Mouse (Mus musculus) ES-Bruce4 (cell line): Measurements from ENCODE around the gene Immp2l. TPM values are rescaled to one million over a fixed set of nuclear protein-coding genes. Genes with fewer than 3 reads are reported as not detected.

Source experiments
- H3K27ac ChIP-seq: 2 replicates; pipeline ENCODE4 v1.5.1; 2012; ENCODE audit warnings: low read length, inconsistent platforms; ENCODE audit not compliant: insufficient read depth
- H3K27me3 ChIP-seq: 2 replicates; pipeline ENCODE4 v1.6.1; 2012; ENCODE audit warnings: mild to moderate bottlenecking, low read length, inconsistent platforms; ENCODE audit not compliant: control insufficient read depth, poor library complexity, insufficient read depth, severe bottlenecking
- H3K36me3 ChIP-seq: 2 replicates; pipeline ENCODE4 v1.6.1; 2012; ENCODE audit warnings: inconsistent platforms, mild to moderate bottlenecking, low read length, moderate library complexity; ENCODE audit not compliant: control insufficient read depth, poor library complexity, insufficient read depth, severe bottlenecking
- H3K4me1 ChIP-seq: one replicate; pipeline ENCODE4 v1.8.1; 2011; ENCODE audit warnings: low read length; ENCODE audit not compliant: control insufficient read depth, insufficient read depth
- H3K4me3 ChIP-seq: 2 replicates; pipeline ENCODE4 v1.5.1; 2011; ENCODE audit warnings: low read depth, mild to moderate bottlenecking, low read length
- H3K9ac ChIP-seq: 2 replicates; pipeline ENCODE4 v1.6.1; 2012; ENCODE audit warnings: low read depth, mild to moderate bottlenecking, inconsistent platforms; ENCODE audit not compliant: poor library complexity, severe bottlenecking
- H3K9me3 ChIP-seq: replicated peaks from 2 replicates; pipeline ENCODE4 v1.6.1; 2012; ENCODE audit warnings: mild to moderate bottlenecking, low read length, inconsistent platforms; ENCODE audit not compliant: control insufficient read depth, poor library complexity, insufficient read depth, severe bottlenecking
- CTCF ChIP-seq: IDR thresholded peaks from one replicate; pipeline ENCODE4 v1.8.1; 2011; ENCODE audit warnings: low read depth, low read length
- EP300 ChIP-seq: IDR thresholded peaks from 2 replicates; pipeline ENCODE4 v1.6.1; 2011; ENCODE audit warnings: low read depth, low read length; ENCODE audit not compliant: insufficient read depth
- POLR2A ChIP-seq: IDR thresholded peaks from one replicate; pipeline ENCODE4 v1.8.1; 2011; ENCODE audit warnings: low read length; ENCODE audit not compliant: insufficient read depth
- polyA plus RNA-seq: library from polyadenylated mRNA; stranded (reverse); fragments of >200 nt; gene quantifications from 2 replicates; pipeline ENCODE4 v1.2.4, GENCODE M21; 2011; ENCODE audit warnings: low read depth; ENCODE audit not compliant: missing spikeins, insufficient read depth, insufficient read length

Immp2l gene
- polyA plus RNA-seq, 1 experiment, result 15.5 TPM

DNA sequence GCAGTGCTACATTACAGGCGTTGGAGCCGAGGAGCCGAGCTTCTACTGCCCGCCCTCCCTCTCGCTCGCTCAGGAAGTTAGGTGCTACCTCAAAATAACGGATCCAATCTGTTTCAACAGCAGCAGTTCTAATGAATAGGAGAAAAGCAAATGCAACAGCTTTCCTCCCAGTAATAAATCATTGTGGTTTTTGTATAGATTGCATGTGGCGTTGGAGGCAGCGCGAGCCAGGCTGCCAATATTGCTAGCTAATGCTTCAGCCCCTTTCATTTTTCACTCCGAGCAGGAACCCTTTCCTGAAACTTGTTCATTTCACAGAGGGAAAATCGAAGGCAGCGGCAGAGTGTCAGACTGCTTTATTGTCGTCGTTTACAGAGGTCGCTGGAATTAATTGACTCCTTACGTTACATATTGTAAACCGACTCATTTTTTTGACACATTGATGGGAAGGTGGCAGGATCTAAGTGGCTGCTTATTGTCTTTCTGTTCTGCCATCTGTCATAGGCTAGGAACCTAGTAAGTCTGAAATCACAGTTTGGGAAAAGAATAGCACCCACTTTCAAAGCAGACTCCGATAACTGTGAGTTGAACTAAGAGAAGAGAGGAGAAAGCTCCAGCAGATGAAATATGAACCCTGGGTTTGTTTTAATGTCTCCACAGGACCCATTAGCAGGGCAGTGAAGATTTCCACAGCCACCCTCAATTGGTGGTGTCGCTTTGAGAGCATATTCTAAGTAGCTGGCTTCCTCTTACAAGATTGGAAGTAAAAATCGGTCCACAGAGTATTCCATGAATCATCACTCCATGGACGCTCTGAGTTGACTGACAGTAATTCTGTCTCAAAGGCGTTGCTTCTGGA lies 459.9 kb downstream of the Immp2l start:
- no peaks in the 10 kb centered on the region for H3K9me3 ChIP-seq

GRCm38 (mm10) chr12:41484689-41485511 lies 461.0 kb downstream of the Immp2l start:
- Histone ChIP-seq H3K9me3 (no peaks in the 10 kb centered on the region), H3K27ac (no peak overlapping the region), H3K27me3 (no peaks in the 10 kb centered on the region; the same call in 1 of the 2 replicates), H3K4me3 (no peak overlapping the region), H3K9ac (no peak overlapping the region), H3K36me3 (no peaks in the 10 kb centered on the region), H3K4me1 (no peaks in the 10 kb centered on the region)
- TF ChIP-seq EP300, result no peak
- no peak for TF ChIP-seq POLR2A
- no peak for TF ChIP-seq CTCF

More for the DNA sequence above, 459.9 kb downstream of the Immp2l start:
- TF ChIP-seq EP300, result no peak
- no peak for TF ChIP-seq POLR2A
- no peak for TF ChIP-seq CTCF
- H3K36me3 ChIP-seq, result no peaks in the 10 kb centered on the region
- H3K4me3 ChIP-seq, result no peak overlapping the region
- no peaks in the 10 kb centered on the region; the same call in 1 of the 2 replicates for H3K27me3 ChIP-seq
- H3K27ac ChIP-seq, result no peak overlapping the region
- H3K9ac ChIP-seq, result no peak overlapping the region
- H3K4me1 ChIP-seq, result no peaks in the 10 kb centered on the region

DNA sequence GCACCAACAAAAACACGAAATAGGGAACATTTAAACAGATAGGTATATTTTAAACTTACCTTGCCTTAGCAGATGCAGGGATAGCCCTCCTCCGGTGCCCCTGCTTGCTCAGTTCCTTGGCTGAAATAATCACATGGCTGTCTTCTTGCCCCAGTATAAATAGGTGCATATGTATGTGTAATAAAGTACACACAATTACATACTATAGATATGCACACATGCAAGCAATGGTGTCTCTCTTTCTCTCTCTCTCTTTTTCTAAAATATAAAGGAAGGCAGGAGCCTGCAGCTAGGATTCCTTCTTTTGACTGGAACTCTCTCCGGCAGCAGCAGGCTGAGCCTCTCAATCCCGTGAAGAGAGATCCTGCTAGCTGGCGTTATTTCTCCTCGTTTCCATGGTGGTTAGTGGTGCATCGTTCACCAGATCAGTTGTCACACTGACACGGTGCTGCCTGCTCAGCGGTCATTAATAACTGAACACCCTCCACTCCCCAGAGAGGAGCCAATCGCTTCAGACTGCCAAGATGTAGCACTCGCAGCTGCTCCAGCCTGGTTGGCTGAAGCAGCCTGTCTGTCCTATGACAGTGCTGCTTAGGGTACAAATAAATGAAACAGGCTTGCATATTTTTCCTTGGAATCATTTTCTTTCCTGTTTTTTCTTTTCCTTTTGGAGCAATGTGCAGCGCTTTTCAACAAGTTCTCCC lies 461.8 kb downstream of the Immp2l start:
- Histone ChIP-seq H3K9me3 (no peaks in the 10 kb centered on the region), H3K4me1 (no peaks in the 10 kb centered on the region), H3K27me3 (no peaks in the 10 kb centered on the region; the same call in 1 of the 2 replicates), H3K9ac (no peak overlapping the region), H3K36me3 (no peaks in the 10 kb centered on the region), H3K27ac (no peak overlapping the region), H3K4me3 (no peak overlapping the region)
- TF ChIP-seq CTCF, result no peak
- no peak for TF ChIP-seq EP300

- no peaks in the 10 kb centered on the region; the same call in 1 of the 2 replicates for H3K27me3 ChIP-seq
- no peak for TF ChIP-seq POLR2A
- H3K27ac ChIP-seq, result no peak within 1 kb of the TSS
- H3K4me3 ChIP-seq, result no peak within 1 kb of the TSS
- H3K4me1 ChIP-seq, result no peaks in the 10 kb centered on the region
- H3K36me3 ChIP-seq, result no peaks in the 10 kb centered on the region
- no peak within 1 kb of the TSS for H3K9ac ChIP-seq
- no peaks in the 10 kb centered on the region for H3K9me3 ChIP-seq
Measured at GRCm38 (mm10) chr12:41486331-41486730, 462.4 kb downstream of the Immp2l start, which contains the start of gene Lrrn3. Lrrn3 (minus strand) TSS chr12:41486431.

- Histone ChIP-seq H3K36me3 (no peaks in the 10 kb centered on the region), H3K27ac (no peak overlapping the region), H3K9ac (no peak overlapping the region), H3K4me1 (no peaks in the 10 kb centered on the region), H3K27me3 (no peaks in the 10 kb centered on the region; the same call in 1 of the 2 replicates), H3K9me3 (no peaks in the 10 kb centered on the region), H3K4me3 (no peak overlapping the region)
- TF ChIP-seq EP300, result no peak
- no peak for TF ChIP-seq POLR2A
- TF ChIP-seq CTCF, result peak; percentile 11
Measured at GRCm38 (mm10) chr12:41487005-41487404, 463.1 kb downstream of the Immp2l start.
